Mouse (Mus musculus): ENCODE data around the gene Mex3a. TPM values are rescaled to one million over a fixed set of nuclear protein-coding genes. Genes with fewer than 3 reads are reported as not detected.

Gene Mex3a
- polyA plus RNA-seq, 1 experiment from 2014 or later: 37.4 TPM

DNA sequence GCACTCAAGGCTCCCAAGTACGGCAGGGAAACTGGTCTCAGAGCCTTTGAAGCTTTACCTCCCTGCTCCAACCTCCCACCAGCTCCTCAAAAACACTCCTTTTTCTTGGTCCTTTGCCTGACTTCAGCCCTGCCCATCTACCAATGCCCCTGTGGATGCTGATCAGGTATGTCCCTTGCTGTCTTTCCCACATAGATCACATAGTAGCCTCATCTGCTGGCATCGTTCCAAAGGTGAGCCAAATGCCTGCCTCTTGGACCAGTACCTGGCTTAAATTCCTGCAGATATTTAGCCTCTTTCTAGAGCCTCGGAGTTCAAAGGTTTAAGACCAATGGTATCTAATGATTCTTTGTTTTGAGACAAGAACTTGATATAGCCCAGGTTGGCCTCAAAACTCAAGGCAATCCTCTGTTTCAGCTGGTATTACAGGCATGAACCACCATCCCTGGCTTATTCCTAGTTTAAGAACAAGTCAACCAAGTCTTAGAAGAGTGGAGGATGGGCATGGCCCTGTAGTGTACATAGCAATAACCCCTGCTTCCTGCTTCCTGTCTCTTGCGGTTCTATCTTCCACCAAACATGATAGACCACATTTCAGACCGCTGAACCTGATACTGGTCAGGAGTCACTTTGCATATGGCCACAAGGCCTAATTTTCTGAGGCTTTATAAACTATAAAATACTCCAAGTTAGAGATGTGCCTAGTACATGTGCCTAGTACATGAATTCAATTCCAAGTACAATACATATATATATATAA lies 11.6 kb downstream of the Mex3a start:
- DNase-seq (ENCODE audit: low spot score): peak; percentile 7
- H3K27ac ChIP-seq (replicated peaks): no peak overlapping the region
- WGBS: 70% methylated on average over 5 of the region's 5 CpGs
- peaks cover 64% of the 10 kb centered on the region for H3K4me1 ChIP-seq
- no peaks in the 10 kb centered on the region for H3K9me3 ChIP-seq
- no peaks in the 10 kb centered on the region for H3K27me3 ChIP-seq (replicated peaks; ENCODE audit: low read depth, poor library complexity, severe bottlenecking)
- H3K4me3 ChIP-seq: 0 out of 2 replicates have a peak overlapping the region, but pooled peaks have one; percentile 3
- peaks cover 33% of the 10 kb centered on the region for H3K36me3 ChIP-seq (replicated peaks)

DNA sequence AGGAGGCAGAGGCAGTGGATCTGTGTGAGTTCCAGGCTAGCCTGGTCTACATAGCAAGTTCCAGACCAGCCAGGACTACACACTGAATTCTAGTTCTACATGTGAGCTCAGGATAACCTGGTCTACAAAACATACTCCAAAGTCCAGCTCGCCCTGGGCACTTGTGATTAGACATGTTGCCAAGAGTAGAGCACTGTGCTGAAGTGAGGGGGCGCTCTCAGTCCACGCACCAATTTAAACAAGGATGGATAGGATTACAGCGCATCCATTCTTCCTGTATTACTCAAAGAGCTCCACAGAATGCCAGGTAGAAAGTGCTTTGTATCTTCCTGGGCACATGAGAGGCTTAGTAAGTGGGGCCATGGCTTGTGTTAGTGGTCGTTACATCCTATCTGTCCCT lies 12.3 kb downstream of the Mex3a start:
- no peaks in the 10 kb centered on the region for H3K27me3 ChIP-seq (replicated peaks; ENCODE audit: low read depth, poor library complexity, severe bottlenecking)
- H3K4me1 ChIP-seq: peaks cover 58% of the 10 kb centered on the region
- 0 out of 2 replicates have a peak overlapping the region, but pooled peaks have one; percentile 17 for H3K4me3 ChIP-seq
- WGBS: 39% methylated on average over 5 of the region's 5 CpGs
- no peaks in the 10 kb centered on the region for H3K9me3 ChIP-seq
- DNase-seq (ENCODE audit: low spot score): no peak
- H3K27ac ChIP-seq (replicated peaks): 0 out of 2 replicates have a peak overlapping the region, but pooled peaks have one; percentile 24
- peaks cover 29% of the 10 kb centered on the region for H3K36me3 ChIP-seq (replicated peaks)

DNA sequence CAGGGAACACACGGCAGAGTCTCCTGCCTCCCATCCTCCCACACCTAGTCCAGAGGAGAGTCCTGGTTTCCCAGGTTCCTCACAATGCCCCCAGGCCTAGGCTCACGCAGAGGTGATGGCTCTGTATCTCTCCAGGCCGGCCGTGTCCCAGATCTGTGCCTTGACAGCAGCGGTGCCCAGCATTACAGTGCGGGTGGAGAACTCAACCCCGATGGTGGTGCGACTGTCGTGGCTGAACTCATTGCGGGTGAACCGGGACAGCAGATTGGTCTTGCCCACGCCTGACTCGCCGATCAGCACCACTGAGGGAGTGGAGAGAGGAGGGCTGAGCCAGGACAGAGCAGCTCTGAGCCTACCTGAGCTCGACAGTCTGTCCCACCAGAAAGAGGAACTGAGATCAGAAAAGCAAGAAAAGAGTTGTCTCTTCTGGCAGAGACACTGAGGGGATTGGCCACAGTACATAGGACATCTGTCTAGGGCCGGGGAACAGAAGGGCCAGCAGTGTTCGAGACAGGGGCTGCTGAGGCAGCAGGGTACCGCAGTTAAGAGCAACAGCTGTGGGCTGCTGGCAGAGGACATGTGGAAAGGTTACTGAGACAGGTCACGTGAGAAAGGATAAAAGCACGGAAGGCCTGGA lies 12.9 kb downstream of the Mex3a start:
- WGBS: 67% methylated on average over 20 of the region's 20 CpGs
- H3K9me3 ChIP-seq: no peaks in the 10 kb centered on the region
- H3K4me3 ChIP-seq: peak overlapping the region; percentile 17; the same call in 1 of the 2 replicates
- H3K4me1 ChIP-seq: peaks cover 55% of the 10 kb centered on the region
- 0 out of 2 replicates have a peak overlapping the region, but pooled peaks have one; percentile 24 for H3K27ac ChIP-seq (replicated peaks)
- no peaks in the 10 kb centered on the region for H3K27me3 ChIP-seq (replicated peaks; ENCODE audit: low read depth, poor library complexity, severe bottlenecking)
- H3K36me3 ChIP-seq (replicated peaks): peaks cover 30% of the 10 kb centered on the region
- DNase-seq (ENCODE audit: low spot score): no peak

DNA sequence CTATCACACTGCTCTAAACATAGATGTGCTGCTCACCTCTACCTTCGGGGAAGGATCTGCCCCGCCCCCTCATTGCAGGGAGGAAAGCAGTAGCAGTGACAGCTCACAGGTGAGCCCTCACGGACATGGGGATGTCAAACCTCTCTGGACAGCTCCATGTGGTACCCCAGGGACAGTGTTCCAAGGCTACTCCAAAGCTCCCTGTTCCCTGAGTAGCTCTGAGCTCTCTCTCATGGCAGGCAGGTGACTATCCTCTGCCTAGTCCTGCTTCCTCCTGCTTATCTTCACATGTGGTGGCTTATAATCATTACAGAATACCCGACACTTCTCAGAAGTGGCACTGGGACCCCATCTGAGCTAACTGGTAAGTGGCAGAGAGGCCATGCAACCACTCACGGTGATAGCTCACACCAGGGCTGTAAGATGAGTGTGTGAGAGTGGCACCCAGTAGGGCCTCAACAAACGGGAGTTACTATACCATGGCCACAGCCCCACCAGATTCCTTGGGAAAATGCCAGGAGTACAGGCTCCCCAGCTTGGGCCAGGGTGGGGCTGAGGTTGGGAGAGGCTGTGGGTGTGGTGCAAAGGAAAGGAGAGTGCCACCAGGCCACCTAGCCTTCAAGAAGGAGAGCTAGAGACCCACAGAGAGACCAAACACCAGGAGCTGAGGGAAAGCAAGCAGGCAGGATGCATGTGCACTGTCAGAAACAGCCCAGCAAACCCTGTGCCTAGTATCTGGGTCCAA lies 14.7 kb downstream of the Mex3a start:
- Histone ChIP-seq H3K27ac (replicated peaks) (no peak overlapping the region), H3K4me3 (no peak overlapping the region), H3K9me3 (no peaks in the 10 kb centered on the region), H3K36me3 (replicated peaks) (peaks cover 12% of the 10 kb centered on the region), H3K27me3 (replicated peaks; ENCODE audit: low read depth, poor library complexity, severe bottlenecking) (no peaks in the 10 kb centered on the region), H3K4me1 (peaks cover 46% of the 10 kb centered on the region)
- DNase-seq (ENCODE audit: low spot score): no peak
- WGBS: 79% methylated on average over 6 of the region's 6 CpGs

DNA sequence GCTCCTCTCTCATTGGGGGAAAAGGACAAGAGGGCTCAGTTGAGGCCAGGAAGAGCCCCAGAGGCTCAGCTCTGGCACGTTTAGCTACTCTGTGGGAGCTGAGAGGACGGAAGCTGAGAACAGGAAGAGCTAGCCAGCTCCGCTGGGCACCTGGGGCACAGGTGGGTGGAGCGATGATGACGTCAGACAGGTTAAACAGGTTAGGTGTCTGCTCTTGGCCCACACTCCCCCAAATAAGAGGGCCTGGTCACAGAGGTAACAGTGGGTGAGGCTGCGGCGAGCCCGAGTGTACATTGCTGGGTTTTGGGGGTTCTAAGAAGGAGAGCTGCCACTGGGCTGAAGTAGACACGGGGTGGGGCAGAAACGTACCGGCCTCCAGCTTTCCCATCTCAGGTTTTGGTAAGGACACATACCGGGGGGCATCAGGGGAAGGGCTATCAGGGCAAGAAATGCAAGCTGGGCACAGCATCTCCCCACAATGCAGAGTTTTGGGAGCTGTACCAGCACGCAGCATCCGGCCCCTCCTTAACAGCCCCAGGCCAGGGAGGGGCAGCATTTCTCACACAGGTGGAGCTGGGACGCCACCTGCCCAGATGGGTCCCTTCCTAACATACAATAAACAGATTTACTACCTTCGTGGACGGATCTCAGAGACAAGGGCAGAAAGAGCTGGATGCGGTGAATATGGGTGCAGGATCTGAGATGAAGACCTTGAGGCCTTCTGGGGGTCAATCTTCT lies 16.2 kb downstream of the Mex3a start, which contains the start of gene Rab25:
Gene Rab25, minus strand, starts transcription at position 121 of the 738 bp plus-strand sequence.
- 45% methylated on average over 18 of the region's 18 CpGs for WGBS
- peak within 1 kb of the TSS; percentile 58 for H3K27ac ChIP-seq (replicated peaks)
- peaks cover 42% of the 10 kb centered on the region for H3K4me1 ChIP-seq
- peak; percentile 31 for DNase-seq (ENCODE audit: low spot score)
- peaks cover 9% of the 10 kb centered on the region for H3K36me3 ChIP-seq (replicated peaks)
- H3K27me3 ChIP-seq (replicated peaks; ENCODE audit: low read depth, poor library complexity, severe bottlenecking): no peaks in the 10 kb centered on the region
- peak within 1 kb of the TSS; percentile 38 for H3K4me3 ChIP-seq
- H3K9me3 ChIP-seq: no peaks in the 10 kb centered on the region

DNA sequence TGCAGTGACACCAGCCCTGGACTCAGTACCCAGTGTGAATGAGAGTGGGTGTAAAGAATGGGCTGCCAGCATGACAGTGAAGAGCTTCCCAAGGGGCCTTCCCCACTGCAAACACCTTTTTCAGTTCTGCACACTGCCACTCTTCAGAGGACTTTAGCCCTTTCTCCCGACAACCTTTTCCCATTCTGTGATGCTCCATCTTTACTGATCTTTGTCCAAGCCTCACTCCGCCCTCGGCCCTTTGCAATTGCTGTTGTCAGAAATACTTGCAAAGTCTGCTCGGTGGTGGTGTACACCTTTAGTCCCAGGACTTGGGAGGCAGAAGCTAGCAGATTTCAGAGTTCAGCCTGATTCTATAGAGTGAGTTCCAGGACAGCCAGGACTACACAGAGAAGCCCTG lies 19.4 kb downstream of the Mex3a start:
- Histone ChIP-seq H3K4me1 (peaks cover 50% of the 10 kb centered on the region), H3K27ac (replicated peaks) (no peak overlapping the region), H3K4me3 (peak overlapping the region; percentile 94), H3K9me3 (no peaks in the 10 kb centered on the region), H3K27me3 (replicated peaks; ENCODE audit: low read depth, poor library complexity, severe bottlenecking) (no peaks in the 10 kb centered on the region), H3K36me3 (replicated peaks) (peaks cover 23% of the 10 kb centered on the region)
- DNase-seq (ENCODE audit: low spot score): no peak
- 88% methylated on average over 4 of the region's 4 CpGs for WGBS

DNA sequence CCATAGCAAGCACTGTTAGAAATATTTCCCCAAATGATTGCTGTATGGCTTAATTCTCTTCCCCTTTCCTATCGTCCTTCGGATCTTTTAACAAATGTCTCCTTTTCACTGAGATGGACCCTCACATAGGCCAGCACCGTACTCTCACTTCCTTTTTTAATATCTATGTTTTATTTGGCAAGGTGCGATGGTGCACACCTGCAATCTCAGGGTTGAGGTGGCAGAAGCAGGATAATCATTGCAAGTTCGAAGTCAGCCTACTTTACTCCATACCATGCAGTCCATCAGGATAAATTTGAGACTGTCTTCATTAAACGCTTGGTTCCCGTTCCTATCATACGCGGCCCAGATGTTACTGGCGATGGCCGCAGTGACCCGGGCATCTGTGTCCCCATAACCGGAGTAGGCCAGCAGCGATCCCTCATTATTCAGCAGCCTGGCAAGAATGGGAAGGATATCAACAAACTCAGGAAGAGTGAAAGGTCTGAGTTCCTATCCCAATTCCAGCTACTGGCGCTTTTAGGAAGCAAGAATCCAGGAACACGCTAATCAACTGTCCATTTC lies 20.0 kb downstream of the Mex3a start:
- 26% methylated on average over 16 of the region's 16 CpGs for WGBS
- peaks cover 53% of the 10 kb centered on the region for H3K4me1 ChIP-seq

DNA sequence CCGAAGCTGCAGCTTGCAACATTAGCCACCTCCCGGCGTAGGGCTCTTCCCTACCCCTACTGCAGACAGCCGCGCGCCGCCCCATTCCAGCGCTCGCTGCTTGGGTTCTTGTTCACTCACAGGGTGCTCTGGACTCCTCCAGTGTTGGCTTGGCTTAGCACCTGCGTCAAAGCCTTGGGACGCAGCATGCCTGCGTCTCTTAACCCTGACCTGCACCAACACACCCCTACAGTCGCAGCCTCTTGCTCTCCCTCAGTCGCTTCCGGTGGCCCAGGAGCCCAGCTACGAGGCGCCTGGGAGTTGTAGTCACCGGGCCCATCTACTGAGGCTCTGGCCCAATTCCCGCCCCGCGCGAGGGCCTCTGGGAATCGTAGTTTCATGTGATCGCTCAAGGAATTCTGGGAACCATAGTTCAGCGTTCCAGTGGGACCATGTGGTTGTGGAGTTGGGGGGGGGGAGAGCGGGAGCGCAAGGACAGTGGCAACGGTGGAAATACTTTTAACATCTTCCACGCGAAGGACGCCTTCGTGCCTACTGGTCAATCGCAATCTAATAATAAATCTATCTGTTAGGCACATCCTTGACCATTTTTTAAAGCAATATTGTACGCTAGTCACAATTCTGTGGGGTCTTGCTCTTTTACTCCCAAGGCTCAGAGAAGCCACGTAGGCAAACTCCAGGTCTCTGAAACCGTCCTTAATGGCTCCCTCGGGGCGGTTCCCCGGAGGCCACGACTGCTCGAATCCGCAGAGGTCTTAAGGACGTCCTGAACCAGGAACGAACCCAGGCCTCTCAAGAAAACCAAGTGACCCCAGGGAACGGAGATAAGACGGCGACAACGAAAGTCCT lies 20.7 kb downstream of the Mex3a start, which contains the start of gene Lamtor2:
Gene Lamtor2, minus strand, starts transcription at position 399 of the 849 bp plus-strand sequence.
- no peaks in the 10 kb centered on the region for H3K27me3 ChIP-seq (replicated peaks; ENCODE audit: low read depth, poor library complexity, severe bottlenecking)
- DNase-seq (ENCODE audit: low spot score): peak; percentile 98
- H3K4me1 ChIP-seq: peaks cover 52% of the 10 kb centered on the region
- H3K36me3 ChIP-seq (replicated peaks): peaks cover 36% of the 10 kb centered on the region
- WGBS: under 1% methylated on average over 48 of the region's 48 CpGs
- H3K4me3 ChIP-seq: peak within 1 kb of the TSS; percentile 94
- peak within 1 kb of the TSS; percentile 99 for H3K27ac ChIP-seq (replicated peaks)
- no peaks in the 10 kb centered on the region for H3K9me3 ChIP-seq

More for the DNA sequence above, 20.0 kb downstream of the Mex3a start:
- Histone ChIP-seq H3K9me3 (no peaks in the 10 kb centered on the region), H3K4me3 (peak overlapping the region; percentile 94), H3K36me3 (replicated peaks) (peaks cover 29% of the 10 kb centered on the region), H3K27me3 (replicated peaks; ENCODE audit: low read depth, poor library complexity, severe bottlenecking) (no peaks in the 10 kb centered on the region), H3K27ac (replicated peaks) (peak overlapping the region; percentile 99)
- DNase-seq (ENCODE audit: low spot score): no peak

DNA sequence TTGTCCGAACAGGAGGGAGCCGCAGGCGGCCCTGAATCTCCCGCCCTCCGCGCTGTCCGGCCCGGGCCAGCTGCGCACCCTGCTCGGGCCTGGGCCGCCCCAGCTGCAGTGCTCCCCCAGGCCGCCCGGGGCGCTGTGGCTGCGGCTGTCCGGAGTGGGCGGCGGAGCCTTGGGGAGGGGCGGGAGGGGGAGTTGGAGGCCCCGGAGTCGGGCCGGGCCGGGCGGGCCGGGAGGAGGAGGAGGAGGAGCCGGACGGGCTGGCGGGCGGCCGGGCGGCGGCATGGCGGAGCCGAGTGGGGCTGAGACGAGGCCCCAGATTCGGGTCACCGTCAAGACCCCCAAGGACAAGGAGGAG lies 21.3 kb downstream of the Mex3a start, which contains the start of gene Ubqln4:
Gene Ubqln4, plus strand, starts transcription at position 234 of the 355 bp plus-strand sequence.
- WGBS: under 1% methylated on average over 36 of the region's 37 CpGs
- Histone ChIP-seq H3K4me3 (peak within 1 kb of the TSS; percentile 94), H3K9me3 (no peaks in the 10 kb centered on the region), H3K4me1 (peaks cover 46% of the 10 kb centered on the region), H3K36me3 (replicated peaks) (peaks cover 42% of the 10 kb centered on the region), H3K27me3 (replicated peaks; ENCODE audit: low read depth, poor library complexity, severe bottlenecking) (no peaks in the 10 kb centered on the region), H3K27ac (replicated peaks) (peak within 1 kb of the TSS; percentile 99)
- DNase-seq (ENCODE audit: low spot score): peak; percentile 97

DNA sequence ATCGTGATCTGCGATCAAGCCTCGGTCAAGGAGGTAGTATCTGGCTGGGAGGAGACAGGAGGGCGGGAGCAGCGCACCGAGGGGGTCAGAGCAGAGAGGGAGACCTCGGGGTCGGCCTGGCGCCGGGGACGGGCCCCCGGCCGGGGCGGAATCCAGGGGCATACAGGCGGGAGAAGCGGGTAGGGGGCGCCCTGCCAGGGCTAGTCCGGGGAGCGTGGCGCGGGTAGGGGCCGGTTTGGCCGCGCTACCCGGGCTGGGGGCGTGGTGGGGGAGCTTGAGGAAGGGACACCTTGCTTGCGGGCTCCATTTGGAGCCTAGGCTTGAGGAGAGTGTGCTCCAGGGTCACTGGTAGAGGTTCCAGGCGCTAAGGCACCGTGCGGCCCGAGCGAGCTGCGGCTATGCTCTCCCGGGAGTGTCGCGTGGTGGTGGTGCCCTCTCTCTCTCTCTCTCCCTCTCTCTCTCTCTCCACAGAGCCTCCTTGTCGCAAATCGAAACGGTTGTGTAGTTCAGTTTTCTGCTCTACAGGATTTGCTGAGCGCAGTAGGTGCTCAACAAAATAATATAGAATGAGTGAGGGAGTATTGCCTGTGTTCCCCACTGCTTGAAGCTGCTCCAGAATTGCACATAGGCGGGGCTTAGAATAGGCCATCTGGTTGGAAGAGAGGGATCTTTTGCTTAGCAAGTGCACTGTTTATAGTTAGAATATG lies 21.8 kb downstream of the Mex3a start:
- no peak for DNase-seq (ENCODE audit: low spot score)
- peak overlapping the region; percentile 94 for H3K4me3 ChIP-seq
- peak overlapping the region; percentile 99 for H3K27ac ChIP-seq (replicated peaks)
- peaks cover 45% of the 10 kb centered on the region for H3K4me1 ChIP-seq
- 1% methylated on average over 41 of the region's 41 CpGs for WGBS
- no peaks in the 10 kb centered on the region for H3K27me3 ChIP-seq (replicated peaks; ENCODE audit: low read depth, poor library complexity, severe bottlenecking)
- H3K36me3 ChIP-seq (replicated peaks): peaks cover 47% of the 10 kb centered on the region
- no peaks in the 10 kb centered on the region for H3K9me3 ChIP-seq
